Mouse (Mus musculus): Measurements from ENCODE around the gene Lnpk. TPM values are rescaled to one million over a fixed set of nuclear protein-coding genes. Genes with fewer than 3 reads are reported as not detected.

Lnpk gene
- polyA plus RNA-seq, 1 experiment from 2014 or later = 35.1 TPM

GRCm38 (mm10) chr2:74570390-74570789, 8.8 kb downstream of the Lnpk start:
- H3K27me3 ChIP-seq (ENCODE audit: low read depth, poor library complexity, severe bottlenecking) = no peaks in the 10 kb centered on the region
- peaks cover 17% of the 10 kb centered on the region for H3K36me3 ChIP-seq
- 77% methylated on average over 4 of the region's 4 CpGs for WGBS
- no peaks in the 10 kb centered on the region for H3K9me3 ChIP-seq (replicated peaks)
- no peak overlapping the region for H3K4me3 ChIP-seq
- H3K27ac ChIP-seq = no peak overlapping the region
- no peak for DNase-seq (ENCODE audit: low spot score)
- no peaks in the 10 kb centered on the region for H3K4me1 ChIP-seq

DNA sequence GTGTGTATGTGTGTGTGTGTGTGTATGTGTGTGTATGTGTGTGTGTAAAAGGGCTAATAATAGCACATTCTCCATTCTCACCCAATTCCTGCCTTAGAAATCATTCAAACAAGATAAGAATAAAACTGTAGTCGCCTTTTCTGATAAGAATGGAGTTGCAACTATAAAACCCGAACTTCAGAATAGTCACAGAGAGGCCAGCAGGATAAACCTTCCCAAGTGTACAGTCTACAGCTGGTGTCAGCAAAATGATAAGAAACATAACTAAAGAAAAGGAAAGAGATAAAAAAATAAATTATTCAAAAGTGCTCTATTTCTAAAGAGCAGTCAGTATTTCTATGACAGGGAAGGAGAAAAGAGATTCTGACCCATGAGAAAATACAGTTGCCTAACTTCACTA, 19.4 kb downstream of the Lnpk start:
- 84% methylated on average over 2 of the region's 2 CpGs for WGBS
- Histone ChIP-seq H3K36me3 (peaks cover 30% of the 10 kb centered on the region), H3K4me3 (no peak overlapping the region), H3K9me3 (replicated peaks) (no peaks in the 10 kb centered on the region), H3K27me3 (ENCODE audit: low read depth, poor library complexity, severe bottlenecking) (peaks cover 3% of the 10 kb centered on the region; the same call in 1 of the 2 replicates), H3K4me1 (no peaks in the 10 kb centered on the region), H3K27ac (no peak overlapping the region)
- DNase-seq (ENCODE audit: low spot score) = no peak

- Histone ChIP-seq H3K4me3 (no peak overlapping the region), H3K4me1 (no peaks in the 10 kb centered on the region), H3K27ac (no peak overlapping the region), H3K27me3 (ENCODE audit: low read depth, poor library complexity, severe bottlenecking) (peaks cover 3% of the 10 kb centered on the region; the same call in 1 of the 2 replicates), H3K9me3 (replicated peaks) (no peaks in the 10 kb centered on the region), H3K36me3 (peaks cover 37% of the 10 kb centered on the region)
- DNase-seq (ENCODE audit: low spot score) = no peak
- WGBS = 95% methylated on average over 2 of the region's 2 CpGs
Observed at GRCm38 (mm10) chr2:74559092-74559491, 20.1 kb downstream of the Lnpk start.

DNA sequence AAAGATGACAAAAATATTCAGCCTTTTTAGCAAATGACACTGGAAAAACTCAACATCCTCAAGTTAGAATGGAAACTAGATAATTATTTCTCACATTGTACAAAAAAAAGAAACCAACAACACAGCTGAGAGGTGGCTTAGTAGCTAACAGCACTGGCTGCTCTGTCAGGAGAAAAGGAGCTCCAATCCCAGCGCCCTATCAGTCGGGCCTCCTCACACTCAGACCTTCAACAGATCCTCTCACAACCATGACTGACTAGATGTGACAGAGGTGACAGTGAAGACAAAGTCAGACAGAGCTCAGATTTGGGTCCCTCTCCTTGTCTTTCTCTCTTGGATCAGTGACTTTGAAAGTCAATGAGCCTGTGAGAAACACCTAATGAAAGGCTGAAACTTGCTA, 21.8 kb downstream of the Lnpk start:
- no peak overlapping the region for H3K27ac ChIP-seq
- WGBS = 76% methylated on average over 2 of the region's 2 CpGs
- DNase-seq (ENCODE audit: low spot score) = no peak
- peaks cover 15% of the 10 kb centered on the region; the same call in 1 of the 2 replicates for H3K27me3 ChIP-seq (ENCODE audit: low read depth, poor library complexity, severe bottlenecking)
- no peaks in the 10 kb centered on the region for H3K4me1 ChIP-seq
- no peak overlapping the region for H3K4me3 ChIP-seq
- peaks cover 42% of the 10 kb centered on the region for H3K36me3 ChIP-seq
- H3K9me3 ChIP-seq (replicated peaks) = no peaks in the 10 kb centered on the region

- Histone ChIP-seq H3K4me3 (no peak overlapping the region), H3K36me3 (peaks cover 34% of the 10 kb centered on the region), H3K27me3 (ENCODE audit: low read depth, poor library complexity, severe bottlenecking) (peaks cover 36% of the 10 kb centered on the region), H3K4me1 (peaks cover 7% of the 10 kb centered on the region), H3K27ac (no peak overlapping the region), H3K9me3 (replicated peaks) (no peaks in the 10 kb centered on the region)
- no peak for DNase-seq (ENCODE audit: low spot score)
Observed at GRCm38 (mm10) chr2:74551929-74552328, 27.3 kb downstream of the Lnpk start.

DNA sequence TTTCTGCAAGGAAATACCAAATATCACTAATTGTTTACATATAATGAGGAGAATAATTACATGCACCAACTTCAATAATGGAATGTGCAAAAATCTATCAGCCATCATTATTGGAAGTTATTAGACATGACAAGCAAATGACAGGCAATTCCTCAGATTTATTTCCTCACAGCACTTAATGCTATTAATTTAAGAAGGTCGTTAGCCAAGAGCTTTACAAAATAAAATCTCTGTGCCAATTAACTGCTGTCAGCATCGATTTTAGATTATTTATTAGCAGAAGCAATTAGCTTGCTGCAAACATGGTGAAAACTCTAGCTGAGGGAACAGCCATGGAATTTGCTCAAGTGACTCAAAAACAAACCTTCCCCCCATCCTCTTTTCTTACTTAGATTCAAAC, 30.9 kb downstream of the Lnpk start:
- peaks cover 54% of the 10 kb centered on the region for H3K27me3 ChIP-seq (ENCODE audit: low read depth, poor library complexity, severe bottlenecking)
- 33% methylated on average over 2 of the region's 2 CpGs for WGBS

DNA sequence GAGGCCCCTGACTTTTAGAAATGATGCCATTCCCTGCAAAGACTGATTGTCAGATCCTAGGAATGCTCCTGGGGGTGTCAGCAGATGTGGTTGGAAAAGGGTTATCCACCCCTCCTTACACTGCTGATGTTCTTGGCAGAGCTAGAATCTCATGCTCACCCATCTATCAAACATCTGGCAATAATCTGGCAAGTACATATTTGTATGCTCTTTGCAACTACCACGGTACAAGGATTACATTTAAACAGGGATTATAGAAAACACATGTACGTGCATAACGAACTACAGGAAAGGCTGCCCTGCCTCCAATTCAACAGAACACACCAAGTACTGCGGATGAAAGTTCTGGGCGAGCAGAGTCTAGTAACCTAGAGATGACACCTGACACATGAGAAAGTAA, 70.9 kb downstream of the Lnpk start:
- DNase-seq (ENCODE audit: low spot score) = no peak
- Histone ChIP-seq H3K4me3 (no peak overlapping the region), H3K27ac (no peak overlapping the region), H3K27me3 (ENCODE audit: low read depth, poor library complexity, severe bottlenecking) (no peaks in the 10 kb centered on the region; the same call in 1 of the 2 replicates), H3K9me3 (replicated peaks) (no peaks in the 10 kb centered on the region), H3K36me3 (no peaks in the 10 kb centered on the region), H3K4me1 (peaks cover 12% of the 10 kb centered on the region; the same call in 1 of the 2 replicates)
- WGBS = 60% methylated on average over 5 of the region's 5 CpGs

More for the DNA sequence above, 30.9 kb downstream of the Lnpk start:
- Histone ChIP-seq H3K27ac (no peak overlapping the region), H3K9me3 (replicated peaks) (no peaks in the 10 kb centered on the region), H3K36me3 (peaks cover 17% of the 10 kb centered on the region), H3K4me1 (peaks cover 7% of the 10 kb centered on the region), H3K4me3 (no peak overlapping the region)
- no peak for DNase-seq (ENCODE audit: low spot score)

DNA sequence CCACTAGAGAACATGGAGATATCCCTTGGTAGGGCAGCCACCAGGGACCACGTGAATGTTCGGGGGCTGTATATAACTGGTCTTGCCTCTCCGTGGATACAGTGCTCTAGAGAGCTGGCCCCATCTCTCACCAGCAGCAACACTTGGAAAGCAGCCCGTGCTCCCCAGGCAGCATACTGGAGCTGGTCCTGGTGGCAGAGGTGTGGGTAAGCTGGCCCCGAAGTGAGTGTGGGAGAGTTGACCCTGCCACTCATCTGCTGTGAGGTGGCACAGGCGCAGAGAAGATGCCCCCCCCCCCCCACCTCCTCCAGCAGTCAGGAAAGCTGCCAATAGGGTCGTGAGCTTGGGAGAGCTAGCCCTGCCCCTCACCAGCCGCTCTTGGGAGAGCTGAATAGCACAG, 72.8 kb downstream of the Lnpk start:
- no peak overlapping the region for H3K27ac ChIP-seq
- WGBS = 46% methylated on average over 8 of the region's 8 CpGs

DNA sequence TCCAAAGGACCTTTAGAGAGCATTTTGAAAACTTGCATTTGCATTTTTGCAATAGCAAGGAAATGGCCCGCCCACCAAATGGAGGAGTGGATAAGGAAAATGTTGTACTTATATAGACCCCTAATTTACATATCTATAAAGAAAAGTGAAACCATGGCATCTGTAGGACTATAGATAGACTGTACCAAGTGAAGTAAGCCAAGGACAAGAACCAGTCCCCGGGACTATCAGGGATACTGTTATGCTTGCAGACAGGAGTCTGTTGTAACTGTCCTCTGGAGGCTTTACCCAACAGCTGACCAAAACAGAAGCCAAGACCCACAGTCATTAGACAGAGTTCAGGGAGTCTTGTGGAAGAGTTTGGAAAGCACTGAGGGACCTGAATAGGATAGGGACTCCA, 78.9 kb downstream of the Lnpk start:
- H3K4me3 ChIP-seq = no peak overlapping the region
- no peaks in the 10 kb centered on the region for H3K36me3 ChIP-seq
- H3K27ac ChIP-seq = no peak overlapping the region
- 95% methylated on average over 2 of the region's 2 CpGs for WGBS
- no peaks in the 10 kb centered on the region for H3K27me3 ChIP-seq (ENCODE audit: low read depth, poor library complexity, severe bottlenecking)
- DNase-seq (ENCODE audit: low spot score) = no peak
- H3K4me1 ChIP-seq = peaks cover 5% of the 10 kb centered on the region; the same call in 1 of the 2 replicates
- H3K9me3 ChIP-seq (replicated peaks) = no peaks in the 10 kb centered on the region

More for the DNA sequence above, 72.8 kb downstream of the Lnpk start:
- Histone ChIP-seq H3K9me3 (replicated peaks) (no peaks in the 10 kb centered on the region), H3K4me3 (no peak overlapping the region), H3K27me3 (ENCODE audit: low read depth, poor library complexity, severe bottlenecking) (no peaks in the 10 kb centered on the region; the same call in 1 of the 2 replicates), H3K4me1 (peaks cover 10% of the 10 kb centered on the region; the same call in 1 of the 2 replicates), H3K36me3 (no peaks in the 10 kb centered on the region)
- no peak for DNase-seq (ENCODE audit: low spot score)

- Histone ChIP-seq H3K9me3 (replicated peaks) (no peaks in the 10 kb centered on the region), H3K27ac (no peak overlapping the region), H3K27me3 (ENCODE audit: low read depth, poor library complexity, severe bottlenecking) (no peaks in the 10 kb centered on the region), H3K4me3 (no peak overlapping the region), H3K36me3 (no peaks in the 10 kb centered on the region), H3K4me1 (peaks cover 5% of the 10 kb centered on the region; the same call in 1 of the 2 replicates)
- 90% methylated on average over 5 of the region's 5 CpGs for WGBS
- no peak for DNase-seq (ENCODE audit: low spot score)
Observed at GRCm38 (mm10) chr2:74497851-74498250, 81.4 kb downstream of the Lnpk start.

GRCm38 (mm10) chr2:74491426-74491825, 87.8 kb downstream of the Lnpk start:
- Histone ChIP-seq H3K4me1 (peaks cover 14% of the 10 kb centered on the region), H3K4me3 (no peak overlapping the region)

GRCm38 (mm10) chr2:74490186-74490585, 89.0 kb downstream of the Lnpk start:
- Histone ChIP-seq H3K27me3 (ENCODE audit: low read depth, poor library complexity, severe bottlenecking) (no peaks in the 10 kb centered on the region), H3K4me1 (peaks cover 14% of the 10 kb centered on the region), H3K4me3 (no peak overlapping the region), H3K9me3 (replicated peaks) (no peaks in the 10 kb centered on the region), H3K27ac (no peak overlapping the region), H3K36me3 (no peaks in the 10 kb centered on the region)
- DNase-seq (ENCODE audit: low spot score) = no peak
- WGBS = 96% methylated on average over 1 of the region's 1 CpGs

More at GRCm38 (mm10) chr2:74491426-74491825, 87.8 kb downstream of the Lnpk start:
- DNase-seq (ENCODE audit: low spot score) = no peak
- 86% methylated on average over 13 of the region's 13 CpGs for WGBS
- H3K27me3 ChIP-seq (ENCODE audit: low read depth, poor library complexity, severe bottlenecking) = no peaks in the 10 kb centered on the region
- H3K9me3 ChIP-seq (replicated peaks) = no peaks in the 10 kb centered on the region
- no peak overlapping the region for H3K27ac ChIP-seq
- H3K36me3 ChIP-seq = no peaks in the 10 kb centered on the region

GRCm38 (mm10) chr2:74488443-74488842, 90.8 kb downstream of the Lnpk start:
- no peak for DNase-seq (ENCODE audit: low spot score)
- no peaks in the 10 kb centered on the region for H3K36me3 ChIP-seq
- no peak overlapping the region for H3K4me3 ChIP-seq
- peaks cover 14% of the 10 kb centered on the region for H3K4me1 ChIP-seq
- 79% methylated on average over 7 of the region's 7 CpGs for WGBS
- H3K27ac ChIP-seq = no peak overlapping the region
- no peaks in the 10 kb centered on the region for H3K9me3 ChIP-seq (replicated peaks)
- H3K27me3 ChIP-seq (ENCODE audit: low read depth, poor library complexity, severe bottlenecking) = no peaks in the 10 kb centered on the region

DNA sequence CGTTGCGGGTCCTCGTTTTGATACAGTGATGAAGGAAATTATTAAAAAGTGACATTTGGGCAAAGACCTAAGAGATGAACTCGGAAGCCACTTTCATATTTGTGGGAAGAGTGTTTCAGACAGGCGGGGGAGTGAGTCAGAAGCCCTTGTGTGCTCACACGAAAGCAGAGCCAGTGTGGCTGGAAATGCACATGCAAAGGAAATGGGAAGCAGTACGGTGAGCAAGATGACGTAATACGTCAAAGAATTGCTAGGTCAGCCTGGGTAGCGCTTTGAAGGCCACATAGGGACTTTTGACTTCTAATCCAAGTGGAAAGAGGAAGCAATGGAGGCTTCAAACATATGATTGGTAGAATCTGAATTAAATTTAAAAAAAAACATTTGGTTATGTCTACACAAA, 96.6 kb downstream of the Lnpk start:
- H3K4me3 ChIP-seq = no peak overlapping the region
- H3K36me3 ChIP-seq = no peaks in the 10 kb centered on the region
- peaks cover 17% of the 10 kb centered on the region for H3K4me1 ChIP-seq
- no peak overlapping the region for H3K27ac ChIP-seq
- H3K9me3 ChIP-seq (replicated peaks) = no peaks in the 10 kb centered on the region
- 92% methylated on average over 10 of the region's 10 CpGs for WGBS
- no peaks in the 10 kb centered on the region; the same call in 1 of the 2 replicates for H3K27me3 ChIP-seq (ENCODE audit: low read depth, poor library complexity, severe bottlenecking)
- no peak for DNase-seq (ENCODE audit: low spot score)
